Mouse (Mus musculus) lung, embryonic 14.5 days (tissue): ENCODE data around the gene Ldlr. TPM values are rescaled to one million over a fixed set of nuclear protein-coding genes. Genes with fewer than 3 reads are reported as not detected.

Source experiments
- ATAC-seq: fragments of 200-750 bp; cut with Nextera tagmentation; 2 replicates; pipeline ENCODE4 v1.8.0; 2017; ENCODE audit warnings: mild to moderate bottlenecking, moderate TSS enrichment, moderate library complexity; ENCODE audit not compliant: insufficient read depth
- DNase-seq: peaks from one replicate; pipeline ENCODE4 v3.0.0-alpha.2; 2015
- H3K27ac ChIP-seq: fragments of 300-500 bp; sonication (generic); 2 replicates; pipeline ENCODE4 v1.5.1; 2014; ENCODE audit warnings: low read depth, mild to moderate bottlenecking, moderate library complexity
- H3K27me3 ChIP-seq: fragments of 300-500 bp; sonication (generic); 2 replicates; pipeline ENCODE4 v1.6.1; 2014; ENCODE audit warnings: low read length, control low read depth; ENCODE audit not compliant: insufficient read depth
- H3K36me3 ChIP-seq: fragments of 300-500 bp; sonication (generic); 2 replicates; pipeline ENCODE4 v1.6.1; 2014; ENCODE audit warnings: control low read depth; ENCODE audit not compliant: insufficient read depth
- H3K4me1 ChIP-seq: fragments of 300-500 bp; sonication (generic); 2 replicates; pipeline ENCODE4 v1.6.1; 2014; ENCODE audit warnings: antibody characterized with exemption, control low read depth; ENCODE audit not compliant: insufficient read depth
- H3K4me2 ChIP-seq: fragments of 300-500 bp; sonication (generic); 2 replicates; pipeline ENCODE4 v1.6.1; 2014; ENCODE audit warnings: mild to moderate bottlenecking
- H3K4me3 ChIP-seq: fragments of 300-500 bp; sonication (generic); 2 replicates; pipeline ENCODE4 v1.5.1; 2014; ENCODE audit warnings: low read depth, low read length
- H3K9ac ChIP-seq: fragments of 300-500 bp; sonication (generic); 2 replicates; pipeline ENCODE4 v1.6.1; 2014
- H3K9me3 ChIP-seq: fragments of 300-500 bp; sonication (generic); 2 replicates; pipeline ENCODE4 v1.6.1; 2016; ENCODE audit warnings: low read depth, low read length, control low read depth
- CTCF ChIP-seq: IDR thresholded peaks from 2 replicates; pipeline ENCODE4 v1.5.1; 2016; ENCODE audit warnings: antibody characterized with exemption, low read depth
- WGBS: fragments of 180-500 bp; shearing (Covaris S2); extraction: QIAGEN DNeasy Blood & Tissue Kit; methylation state at CpG from one replicate; pipeline ENCODE4 v1.1.7; 2014; 5-methylcytosine and 5-hydroxymethylcytosine counted together
- polyA plus RNA-seq: library from polyadenylated mRNA; unstranded; fragments of >200 nt; fragmentation: Nextera tagmentation; extraction: Ambion mirVana; gene quantifications from 2 replicates; pipeline ENCODE4 v1.2.1, GENCODE M21; 2014

The Ldlr gene
- 24.2 and 24.4 TPM in 2 replicates for polyA plus RNA-seq

DNA sequence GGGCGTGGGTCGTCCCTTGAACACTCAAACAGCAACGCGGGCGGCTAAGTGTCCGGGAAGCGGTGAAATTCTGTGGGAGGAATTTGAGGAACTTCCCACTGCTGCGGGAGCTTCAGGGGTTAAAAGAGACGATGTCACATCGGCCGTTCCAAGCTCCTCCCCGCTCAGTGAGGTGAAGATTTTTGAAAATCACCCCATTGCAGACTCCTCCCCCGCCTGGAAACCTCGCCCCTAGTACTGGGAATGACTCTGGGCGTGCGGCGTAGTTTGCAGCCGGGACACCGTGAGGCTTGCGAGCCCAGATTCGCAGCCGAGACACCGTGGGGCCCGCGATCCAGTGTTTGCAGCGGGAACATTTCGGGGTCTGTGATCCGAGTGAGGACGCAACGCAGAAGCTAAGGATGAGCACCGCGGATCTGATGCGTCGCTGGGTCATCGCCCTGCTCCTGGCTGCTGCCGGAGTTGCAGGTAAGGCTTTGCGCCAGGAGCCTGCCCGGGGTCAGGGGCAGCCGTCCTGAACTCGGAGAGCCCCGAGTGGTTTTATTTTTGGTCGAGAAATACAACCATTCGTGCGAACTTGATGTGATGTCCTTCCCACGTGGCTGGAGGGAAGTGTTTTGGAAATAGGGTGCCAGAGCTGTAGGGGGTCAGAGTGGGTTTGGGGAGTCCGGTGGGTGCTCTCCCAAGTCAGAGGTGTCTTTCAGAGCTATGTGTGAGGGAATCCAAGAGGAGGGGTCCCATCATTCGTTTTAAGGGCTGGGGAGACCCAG is at the start of gene Ldlr:
Ldlr (plus strand) TSS at position 107 of the 770 bp plus-strand sequence.
- ATAC-seq (peak; percentile 91), DNase-seq (peak; percentile 98)
- Histone ChIP-seq H3K27ac (peak within 1 kb of the TSS; percentile 97), H3K4me1 (peaks cover 14% of the 10 kb centered on the region; the same call in 1 of the 2 replicates), H3K4me3 (peak within 1 kb of the TSS; percentile 78), H3K36me3 (peaks cover 22% of the 10 kb centered on the region; the same call in 1 of the 2 replicates), H3K27me3 (no peaks in the 10 kb centered on the region), H3K9ac (peak within 1 kb of the TSS; percentile 69), H3K9me3 (no peaks in the 10 kb centered on the region), H3K4me2 (peak within 1 kb of the TSS; percentile 73)
- no peak for TF ChIP-seq CTCF
- WGBS, result under 1% methylated on average over 47 of the region's 47 CpGs

DNA sequence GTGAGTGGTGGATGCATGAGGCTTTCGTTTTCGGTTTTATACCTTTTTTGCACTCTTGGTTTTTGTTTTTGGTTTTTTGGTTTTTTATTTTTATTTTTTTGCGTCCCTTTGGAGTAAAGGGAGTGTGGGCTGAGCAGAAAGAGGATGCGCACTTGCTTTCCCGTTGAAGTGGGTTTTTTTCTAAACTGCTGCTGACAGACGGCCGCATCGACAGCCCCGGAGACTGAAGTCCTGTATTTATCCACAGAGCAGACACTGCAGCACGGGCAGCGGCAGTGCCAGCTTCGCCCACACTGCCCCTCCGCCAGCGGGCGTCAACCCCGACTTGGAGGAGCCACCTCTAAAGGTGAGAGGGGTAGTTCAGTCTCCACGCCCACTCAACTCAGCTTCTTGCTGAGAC is 45.6 kb upstream of the Ldlr start:
- WGBS, result 92% methylated on average over 17 of the region's 17 CpGs
- Histone ChIP-seq H3K27me3 (no peaks in the 10 kb centered on the region), H3K4me3 (no peak overlapping the region), H3K36me3 (peaks cover 93% of the 10 kb centered on the region), H3K4me1 (no peaks in the 10 kb centered on the region), H3K9me3 (no peaks in the 10 kb centered on the region), H3K4me2 (no peak overlapping the region), H3K27ac (no peak overlapping the region), H3K9ac (no peak overlapping the region)
- TF ChIP-seq CTCF, result no peak
- ATAC-seq (no peak), DNase-seq (no peak)

DNA sequence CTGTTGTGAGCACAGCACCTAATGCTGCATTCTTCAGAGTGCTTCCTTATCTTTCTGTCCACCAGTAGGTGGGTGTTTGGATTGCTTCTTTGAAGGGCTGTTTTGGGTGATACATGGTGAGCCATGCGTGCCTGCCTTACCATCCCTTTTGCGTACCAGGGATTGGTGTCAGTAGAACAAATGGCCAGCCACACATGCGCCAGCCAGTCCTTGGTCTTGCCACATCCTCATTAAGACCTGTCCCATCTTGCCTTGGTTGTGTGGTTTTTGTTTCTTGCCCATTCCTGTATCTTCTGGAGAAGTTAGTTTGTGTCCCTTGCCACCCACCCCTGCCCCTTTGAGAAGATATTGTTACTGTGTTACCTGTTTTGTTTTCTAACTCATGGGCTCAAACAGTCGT is 42.8 kb upstream of the Ldlr start:
- Histone ChIP-seq H3K4me3 (no peak overlapping the region), H3K27me3 (no peaks in the 10 kb centered on the region), H3K27ac (no peak overlapping the region), H3K9ac (no peak overlapping the region), H3K4me1 (no peaks in the 10 kb centered on the region), H3K4me2 (no peak overlapping the region), H3K9me3 (no peaks in the 10 kb centered on the region), H3K36me3 (peaks cover 93% of the 10 kb centered on the region)
- ATAC-seq (no peak), DNase-seq (no peak)
- TF ChIP-seq CTCF, result no peak
- 89% methylated on average over 4 of the region's 4 CpGs for WGBS

DNA sequence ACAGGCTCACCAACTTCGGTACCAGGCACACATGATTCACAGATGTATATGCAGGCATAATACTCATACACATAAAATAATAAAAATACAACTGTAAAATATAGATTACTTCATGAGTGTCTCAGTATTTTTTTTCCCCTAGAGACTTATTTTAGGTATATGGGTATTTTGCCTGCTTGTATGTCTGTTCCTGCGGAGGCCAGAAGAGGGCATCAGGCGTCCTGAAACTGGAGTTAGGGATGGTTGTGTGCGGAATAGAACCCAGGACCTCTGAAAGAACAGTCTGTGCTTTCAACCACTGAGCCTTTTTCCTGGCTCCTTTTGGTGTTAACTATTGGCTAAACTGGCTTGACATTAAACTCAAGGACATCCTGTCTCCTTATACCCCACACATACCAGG is 40.5 kb upstream of the Ldlr start:
- Histone ChIP-seq H3K9ac (no peak overlapping the region), H3K4me3 (no peak overlapping the region), H3K27me3 (no peaks in the 10 kb centered on the region), H3K4me2 (no peak overlapping the region), H3K9me3 (no peaks in the 10 kb centered on the region), H3K27ac (no peak overlapping the region), H3K4me1 (no peaks in the 10 kb centered on the region), H3K36me3 (peaks cover 93% of the 10 kb centered on the region)
- ATAC-seq (no peak), DNase-seq (peak; percentile 41)
- TF ChIP-seq CTCF, result peak; percentile 52
- WGBS, result 79% methylated on average over 4 of the region's 4 CpGs

DNA sequence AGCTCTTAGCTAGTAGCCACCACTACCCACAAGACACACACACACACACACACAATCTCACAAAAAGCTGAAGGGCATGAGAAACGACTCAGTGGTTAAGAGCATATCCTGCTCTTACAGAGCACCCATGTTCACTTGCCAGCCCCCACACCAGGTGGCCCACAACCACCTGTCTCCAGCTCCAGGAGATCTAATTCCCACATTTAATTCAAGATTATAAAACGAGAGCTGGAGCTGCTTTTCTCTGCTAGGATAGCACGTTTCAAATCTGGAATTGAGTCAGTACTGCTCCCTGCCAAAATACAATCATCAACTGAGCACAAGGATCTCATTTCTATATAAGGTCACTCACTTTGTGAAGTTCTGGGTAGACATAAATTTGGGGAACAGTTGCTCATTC is 39.4 kb upstream of the Ldlr start:
- Histone ChIP-seq H3K36me3 (peaks cover 93% of the 10 kb centered on the region), H3K4me2 (no peak overlapping the region), H3K9me3 (no peaks in the 10 kb centered on the region), H3K27ac (no peak overlapping the region), H3K27me3 (no peaks in the 10 kb centered on the region), H3K9ac (no peak overlapping the region), H3K4me1 (no peaks in the 10 kb centered on the region), H3K4me3 (no peak overlapping the region)
- no peak for TF ChIP-seq CTCF
- no peak for ATAC-seq
- 82% methylated on average over 3 of the region's 3 CpGs for WGBS
- DNase-seq, result no peak

DNA sequence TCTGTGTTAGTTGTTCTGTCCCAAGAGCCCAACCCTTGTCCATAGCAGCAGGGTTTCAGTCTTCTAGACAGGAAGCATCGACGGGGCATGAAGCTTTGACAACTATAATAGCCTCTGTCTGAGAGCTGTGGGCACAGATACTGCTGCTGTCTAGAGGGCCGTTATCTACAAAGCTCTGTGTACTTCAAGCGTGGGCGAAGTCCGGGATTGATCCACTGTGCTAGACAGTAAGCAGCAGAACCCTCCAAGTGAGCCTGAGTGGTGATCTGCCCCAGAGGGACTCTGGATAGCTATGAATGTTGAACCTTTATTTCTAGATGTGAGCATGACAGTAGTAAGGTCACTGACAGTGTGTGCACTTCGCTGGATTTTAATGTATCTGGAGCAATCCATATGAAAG is 34.7 kb upstream of the Ldlr start:
- 85% methylated on average over 7 of the region's 7 CpGs for WGBS
- Histone ChIP-seq H3K27ac (no peak overlapping the region), H3K27me3 (no peaks in the 10 kb centered on the region), H3K4me1 (no peaks in the 10 kb centered on the region), H3K9me3 (no peaks in the 10 kb centered on the region), H3K4me2 (no peak overlapping the region), H3K4me3 (no peak overlapping the region), H3K9ac (no peak overlapping the region), H3K36me3 (peaks cover 97% of the 10 kb centered on the region)
- ATAC-seq (no peak), DNase-seq (no peak)
- TF ChIP-seq CTCF, result no peak

DNA sequence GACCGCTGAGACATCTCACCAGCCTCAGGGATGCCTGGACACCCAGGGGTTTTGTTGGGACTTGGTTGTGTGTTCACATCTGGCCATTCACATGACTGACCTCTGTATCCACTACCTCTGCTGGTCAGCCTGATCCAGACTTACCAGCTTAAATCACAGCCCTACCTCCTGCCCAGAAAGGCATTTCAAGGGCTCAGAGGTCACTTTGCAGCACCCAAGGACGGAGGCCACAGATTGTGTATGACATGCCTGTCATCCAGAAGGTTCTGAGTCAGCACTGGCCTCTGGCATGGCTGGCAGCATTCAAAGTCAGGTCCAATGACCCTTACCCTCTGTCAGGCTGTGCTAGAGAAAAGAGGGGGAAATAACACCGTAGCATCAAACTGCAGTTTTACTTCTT is 33.3 kb upstream of the Ldlr start:
- 84% methylated on average over 3 of the region's 3 CpGs for WGBS
- DNase-seq, result no peak
- H3K9ac ChIP-seq, result no peak overlapping the region
- no peak overlapping the region for H3K4me3 ChIP-seq
- no peak overlapping the region for H3K27ac ChIP-seq
- peaks cover 96% of the 10 kb centered on the region for H3K36me3 ChIP-seq
- no peaks in the 10 kb centered on the region for H3K27me3 ChIP-seq
- no peaks in the 10 kb centered on the region for H3K9me3 ChIP-seq
- no peak for TF ChIP-seq CTCF
- no peak overlapping the region for H3K4me2 ChIP-seq
- no peak for ATAC-seq
- no peaks in the 10 kb centered on the region for H3K4me1 ChIP-seq
